ENCODE assay signal across 8 mouse cellular contexts in genomic region chr17:28936622-28937345, GRCm38 (mm10). TPM values are rescaled to one million over a fixed set of nuclear protein-coding genes. Genes with fewer than 3 reads are reported as not detected.
A peak's percentile ranks its signal among the peaks of the same experiment; 100 is the strongest.
DNase-seq lines count a peak whose midpoint lies in the region; TF ChIP-seq lines count a peak whose summit lies in the region.

No protein-coding gene starts in this region.

- no peaks in the 10 kb centered on the region for H3K9me3 ChIP-seq in limb, embryonic 10.5 days (replicated peaks)

- no peak overlapping the region for H3K27ac ChIP-seq in heart, adult 2 months
- no peak overlapping the region for H3K27ac ChIP-seq in limb, embryonic 10.5 days

- no peaks in the 10 kb centered on the region for H3K27me3 ChIP-seq in heart, adult 2 months (ENCODE audit: control insufficient read depth, insufficient read depth, low read length)
- H3K27me3 ChIP-seq in limb, embryonic 10.5 days (ENCODE audit: low read depth, poor library complexity, severe bottlenecking), result no peaks in the 10 kb centered on the region

- H3K36me3 ChIP-seq in heart, adult 2 months (ENCODE audit: control insufficient read depth, insufficient read depth, low read length), result no peaks in the 10 kb centered on the region
- H3K36me3 ChIP-seq in limb, embryonic 10.5 days, result no peaks in the 10 kb centered on the region

- peak; percentile 24 to 55 for DNase-seq in heart, adult 2 months
- no peak for DNase-seq in heart, adult 9 months (ENCODE audit: low spot score in 2 of 2)
- peak; percentile 62 for DNase-seq in 416B (ENCODE audit: low read depth)
- DNase-seq in adrenal gland, adult 2 months, result peak; percentile 35
- peak; percentile 46 for DNase-seq in limb, embryonic 10.5 days (ENCODE audit: low spot score)
- DNase-seq in spleen, postnatal 10 days (ENCODE audit: low spot score in 2 of 2), result peak; percentile 88 to 93
- no peak for DNase-seq in layer of hippocampus, adult 8-10 months (ENCODE audit: low spot score in 2 of 2)
- no peak for DNase-seq in layer of hippocampus, adult 9-11 months

- H3K9ac ChIP-seq in heart, adult 2 months (ENCODE audit: low read depth, low read length), result no peak overlapping the region

- TF ChIP-seq POLR2A in heart, adult 2 months (IDR thresholded peaks at IDR 0.05; ENCODE audit: insufficient read depth, low read depth, low read length), result no peak

- peak; percentile 67 for TF ChIP-seq CTCF in heart, adult 2 months (IDR thresholded peaks at IDR 0.05)

- whole genome bisulfite sequencing in heart, adult 2 months, result 75% methylated on average over 10 of the region's 10 CpGs
- WGBS in limb, embryonic 10.5 days, result 89% methylated on average over 10 of the region's 10 CpGs

- H3K4me1 ChIP-seq in heart, adult 2 months (ENCODE audit: control insufficient read depth, insufficient read depth, low read length), result no peaks in the 10 kb centered on the region
- no peaks in the 10 kb centered on the region for H3K4me1 ChIP-seq in limb, embryonic 10.5 days

- no peaks in the 10 kb centered on the region for H3K79me2 ChIP-seq in heart, adult 2 months (replicated peaks; ENCODE audit: control insufficient read depth, insufficient read depth, low read length)

- intact Hi-C loops in heart, adult 2 months (cut with DNase I), result no loop called here

- TF ChIP-seq EP300 in heart, adult 2 months (IDR thresholded peaks at IDR 0.05; ENCODE audit: insufficient read depth, low read depth, low read length), result no peak

- H3K4me3 ChIP-seq in heart, adult 2 months, result no peak overlapping the region
- H3K4me3 ChIP-seq in limb, embryonic 10.5 days, result no peak overlapping the region

RNA-seq across cellular contexts. Expression of gene Pxt1, which starts 6.9 kb away (rescaled TPM):
- total RNA-seq in heart, adult 2 months (2021), result under 1 TPM in 1 of 2 experiments, not detected in 1; 0.52 TPM
- polyA plus RNA-seq in heart, adult 2 months (2012; rRNA removed), result 0.14 and 0.29 TPM in 2 replicates
- total RNA-seq in adrenal gland, adult 2 months (2021), result not detected
- polyA plus RNA-seq in adrenal gland, adult 2 months (2012; rRNA removed), result 0.80 and 1.0 TPM in 2 replicates
- polyA plus RNA-seq in limb, embryonic 10.5 days (2016; fragmentation: Nextera tagmentation; extraction: Ambion mirVana), result 0.24 and 0.45 TPM in 2 replicates
- total RNA-seq in layer of hippocampus, adult 8-10 months (2022), result not detected

RNA-seq across cellular contexts. Expression of gene Kctd20, which starts 15.0 kb away (rescaled TPM):
- total RNA-seq in heart, adult 2 months (2021), result 10 to 100 TPM; 55.7 to 55.8 TPM
- polyA plus RNA-seq in heart, adult 2 months (2012; rRNA removed), result 23.8 and 44.7 TPM in 2 replicates
- 10 to 100 TPM; 48.2 to 63.7 TPM for total RNA-seq in adrenal gland, adult 2 months (2021)
- polyA plus RNA-seq in adrenal gland, adult 2 months (2012; rRNA removed), result 23.5 and 32.7 TPM in 2 replicates
- polyA plus RNA-seq in limb, embryonic 10.5 days (2016; fragmentation: Nextera tagmentation; extraction: Ambion mirVana), result 121 and 129 TPM in 2 replicates
- 10 to 100 TPM; 56.0 to 80.0 (median 62.1) TPM for total RNA-seq in layer of hippocampus, adult 8-10 months (2022)

RNA-seq across cellular contexts. Expression of gene 4930539E08Rik, which starts 21.7 kb away (rescaled TPM):
- total RNA-seq in heart, adult 2 months (2021), result not detected
- 0.08 and 0.23 TPM in 2 replicates for polyA plus RNA-seq in heart, adult 2 months (2012; rRNA removed)
- not detected for total RNA-seq in adrenal gland, adult 2 months (2021)
- 0.03 TPM in 1 of 2 replicates, not detected in the other for polyA plus RNA-seq in adrenal gland, adult 2 months (2012; rRNA removed)
- polyA plus RNA-seq in limb, embryonic 10.5 days (2016; fragmentation: Nextera tagmentation; extraction: Ambion mirVana), result 0.05 and 0.10 TPM in 2 replicates
- total RNA-seq in layer of hippocampus, adult 8-10 months (2022), result 1 to 10 TPM; 3.2 to 6.4 (median 4.9) TPM

Comparison
In these comparisons a context has a peak if more than half of its experiments do, and no peak if none do; other contexts are left out.
1. DNase-seq: peak in heart, adult 2 months (2 of 2), 416B (single experiment), adrenal gland, adult 2 months (single experiment), limb, embryonic 10.5 days (single experiment) and spleen, postnatal 10 days (2 of 2); none in heart, adult 9 months (0 of 2), layer of hippocampus, adult 8-10 months (0 of 2) and layer of hippocampus, adult 9-11 months (single experiment).
2. RNA of gene 4930539E08Rik, which starts 21.7 kb away (total RNA-seq): 3.2 to 6.4 TPM in layer of hippocampus, adult 8-10 months; not detected in adrenal gland, adult 2 months and not detected in heart, adult 2 months; every median in the first group is over 4 times any median in the second.